In genomic region chr12:71139258-71139828, GRCm38 (mm10) we compare ENCODE assay signal across 9 mouse cellular contexts. TPM values are rescaled to one million over a fixed set of nuclear protein-coding genes. Genes with fewer than 3 reads are reported as not detected.
DNase-seq lines count a peak whose midpoint lies in the region; ATAC-seq and TF ChIP-seq lines count a peak whose summit lies in the region.
"Had no signal": no experiment of that assay in that cellular context is flagged by ENCODE, and none has a peak within 500 bp of the region (broad histone marks: within the 10 kb centered on the region; RNA-seq: fewer than 3 reads in every experiment).

No protein-coding gene starts in this region.

- no peak overlapping the region for H3K9ac ChIP-seq in heart, postnatal 0 days (replicated peaks; ENCODE audit: low read depth, low read length)

- peak; percentile 20; the same call in 1 of the 2 replicates for TF ChIP-seq CTCF in heart, postnatal 0 days (IDR thresholded peaks at IDR 0.05; ENCODE audit: low read depth)

- H3K4me2 ChIP-seq in heart, postnatal 0 days (ENCODE audit: low read depth, low read length) = no peak overlapping the region

- WGBS in heart, postnatal 0 days = 81% methylated on average over 5 of the region's 5 CpGs

- no peaks in the 10 kb centered on the region for H3K9me3 ChIP-seq in heart, postnatal 0 days (replicated peaks; ENCODE audit: control insufficient read depth, low read length)

- no peak for DNase-seq in heart, postnatal 0 days (ENCODE audit: low spot score)
- DNase-seq in heart, postnatal 14 days = no peak
- DNase-seq in spleen, adult 12 weeks (ENCODE audit: low spot score) = peak; percentile 26
- DNase-seq in spleen, adult 18-20 months = no peak
- DNase-seq in kidney, postnatal 36 days = peak; percentile 8 to 11
- DNase-seq in thymus, postnatal 4 days = peak; percentile 14
- no peak for DNase-seq in ovary, adult 18-20 months (ENCODE audit: low spot score)
- no peak for DNase-seq in adrenal gland, postnatal 36 days
- DNase-seq: layer of hippocampus, postnatal 36 days had no signal

- H3K36me3 ChIP-seq in heart, postnatal 0 days (replicated peaks; ENCODE audit: control insufficient read depth, insufficient read depth, low read length) = peaks cover 46% of the 10 kb centered on the region

- peaks cover 13% of the 10 kb centered on the region for H3K4me1 ChIP-seq in heart, postnatal 0 days (ENCODE audit: control insufficient read depth, insufficient read depth)

- intact Hi-C loops in heart, postnatal 14 days (cut with DNase I) = loop anchor here (5.0 kb wide), 1 partner anchor 167 kb away; the partner anchor contains the start of gene Psma3

- ATAC-seq in heart, postnatal 0 days (ENCODE audit: insufficient read depth, low read depth) = no peak

- no peak overlapping the region for H3K4me3 ChIP-seq in heart, postnatal 0 days (ENCODE audit: low read depth, low read length)

- no peaks in the 10 kb centered on the region for H3K27me3 ChIP-seq in heart, postnatal 0 days (ENCODE audit: control insufficient read depth, insufficient read depth, low read length)

- no peak overlapping the region for H3K27ac ChIP-seq in heart, postnatal 0 days (ENCODE audit: low read depth)

- TF ChIP-seq EP300 in heart, postnatal 0 days (IDR thresholded peaks at IDR 0.05; ENCODE audit: low read depth) = no peak

RNA-seq across cellular contexts. Expression of gene 2700049A03Rik, which starts 2.7 kb away (rescaled TPM):
- total RNA-seq in heart, postnatal 0 days (2014; rRNA removed; ENCODE audit: low replicate concordance) = 5.8 and 25.3 TPM in 2 replicates
- 3.7 and 4.1 TPM in 2 replicates for polyA plus RNA-seq in heart, postnatal 0 days (2015; fragmentation: Nextera tagmentation; extraction: Ambion mirVana)
- total RNA-seq in heart, postnatal 14 days (2021) = 1 to 10 TPM; 3.8 TPM
- total RNA-seq in adrenal gland, postnatal 36 days (2021) = 1 to 10 TPM; 9.1 to 9.3 TPM

RNA-seq across cellular contexts. Expression of gene Timm9, which starts 2.9 kb away (rescaled TPM):
- total RNA-seq in heart, postnatal 0 days (2014; rRNA removed; ENCODE audit: low replicate concordance) = 26.1 and 40.3 TPM in 2 replicates
- 96.5 and 111 TPM in 2 replicates for polyA plus RNA-seq in heart, postnatal 0 days (2015; fragmentation: Nextera tagmentation; extraction: Ambion mirVana)
- 10 to 100 TPM; 29.5 to 33.9 TPM for total RNA-seq in heart, postnatal 14 days (2021)
- total RNA-seq in adrenal gland, postnatal 36 days (2021) = 10 to 100 TPM; 50.3 to 56.3 TPM

RNA-seq across cellular contexts. Expression of gene Tomm20l, which starts 28.1 kb away (rescaled TPM):
- total RNA-seq in heart, postnatal 0 days (2014; rRNA removed; ENCODE audit: low replicate concordance) = not detected in 2 replicates
- polyA plus RNA-seq in heart, postnatal 0 days (2015; fragmentation: Nextera tagmentation; extraction: Ambion mirVana) = 0.30 TPM in 1 of 2 replicates, not detected in the other
- 1 to 10 TPM; 1.3 to 2.4 TPM for total RNA-seq in heart, postnatal 14 days (2021)
- 10 to 100 TPM in 1 of 2 experiments, 1 to 10 TPM in 1; 3.7 to 12.3 TPM for total RNA-seq in adrenal gland, postnatal 36 days (2021)
- total RNA-seq: layer of hippocampus, postnatal 36 days had no signal

Comparison
In these comparisons a context has a peak if more than half of its experiments do, and no peak if none do; other contexts are left out.
1. DNase-seq: peak in spleen, adult 12 weeks (single experiment), kidney, postnatal 36 days (2 of 2) and thymus, postnatal 4 days (single experiment); none in heart, postnatal 0 days (single experiment), heart, postnatal 14 days (0 of 2), spleen, adult 18-20 months (0 of 2), ovary, adult 18-20 months (single experiment) and adrenal gland, postnatal 36 days (0 of 2).